Mouse (Mus musculus) kidney, postnatal 14 days (tissue): Measurements from ENCODE around the gene Gm36864.

Experiments used
- DNase-seq: peaks from one replicate; pipeline ENCODE4 v3.0.0; 2022; ENCODE audit warnings: mixed read lengths

Gene Gm36864

DNA sequence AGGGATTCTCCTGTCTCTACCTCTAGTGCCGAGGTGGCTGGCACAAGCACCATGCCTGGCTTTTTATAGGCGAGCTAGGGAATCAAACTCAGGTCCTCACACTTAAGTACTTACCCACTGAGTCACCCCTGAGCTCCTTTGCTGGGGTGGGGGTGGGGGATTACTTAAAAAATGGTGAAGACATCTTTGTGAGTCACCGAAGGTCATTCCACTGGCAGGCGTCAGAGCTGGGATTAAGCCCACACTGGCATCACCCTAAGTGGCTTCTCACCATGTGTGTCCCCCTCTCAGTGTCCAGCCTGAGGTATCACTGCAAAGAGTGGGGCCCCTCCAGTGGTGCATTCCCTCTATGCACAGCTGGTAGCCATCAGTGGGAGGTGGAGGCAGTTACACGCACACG lies 24.4 kb downstream of the Gm36864 start:
- DNase-seq, result no peak

DNA sequence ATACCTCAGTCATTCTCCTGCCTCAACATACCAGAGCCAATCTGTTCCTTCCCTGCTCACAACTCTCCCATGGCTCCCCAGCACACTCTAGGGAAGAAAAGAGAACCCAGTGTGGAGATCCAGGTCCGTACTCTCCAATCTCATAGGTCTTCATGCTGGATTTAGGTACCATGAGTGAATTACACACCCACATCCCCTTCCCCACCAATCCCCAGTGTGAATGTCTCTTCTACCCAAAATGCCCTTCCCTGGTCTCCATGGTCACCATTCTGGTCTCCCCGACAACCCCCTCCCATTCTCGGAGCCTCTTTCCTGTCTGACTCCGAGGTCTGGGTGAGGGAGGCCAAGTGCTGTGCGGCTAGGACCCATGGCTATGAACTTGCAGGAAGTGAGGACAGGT lies 25.2 kb downstream of the Gm36864 start, which contains the start of gene Gm15517:
Gene Gm15517, plus strand, starts transcription at position 301 of the 400 bp plus-strand sequence.
- DNase-seq, result no peak

DNA sequence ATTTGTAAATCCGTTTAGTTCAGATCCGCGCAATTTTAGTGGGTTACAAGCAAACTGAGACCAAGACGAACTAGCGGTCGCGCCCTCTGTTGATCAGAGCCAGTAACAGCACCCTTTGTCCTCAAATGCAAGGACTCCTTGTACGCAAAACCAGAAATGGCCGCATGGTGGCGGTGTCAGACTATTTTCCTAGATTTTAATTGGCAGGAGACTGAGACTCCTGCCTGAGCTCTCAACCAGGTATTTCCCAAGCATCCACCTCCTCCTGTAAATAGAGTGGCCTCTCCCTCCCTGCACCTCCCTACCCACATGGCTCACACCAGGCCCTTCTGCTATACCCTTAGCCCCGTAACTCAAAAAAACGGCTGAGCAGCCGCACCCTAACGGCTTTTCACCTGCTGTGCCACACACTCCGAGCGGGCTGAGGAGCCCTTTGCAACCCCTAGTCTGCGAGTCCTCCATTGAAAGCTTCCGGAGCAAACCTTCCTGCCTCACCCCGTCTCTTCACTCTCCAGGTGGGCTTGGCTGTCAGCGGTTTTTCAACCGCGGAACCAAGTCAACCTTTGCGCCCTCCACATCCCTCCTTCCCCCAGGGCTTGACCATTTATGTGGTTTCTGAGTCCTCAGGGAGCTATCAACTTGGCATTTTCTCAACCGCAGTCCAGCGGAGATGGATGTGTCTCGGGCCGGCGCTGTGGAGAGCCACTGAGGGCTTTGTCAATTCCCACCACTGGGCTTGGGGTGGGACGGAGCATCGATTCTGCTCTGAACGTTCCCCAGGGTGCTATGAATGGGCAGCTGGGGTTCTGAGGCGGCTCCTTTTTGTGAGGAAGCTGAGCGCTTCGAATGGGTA lies 27.0 kb downstream of the Gm36864 start:
- DNase-seq, result peak; percentile 93

DNA sequence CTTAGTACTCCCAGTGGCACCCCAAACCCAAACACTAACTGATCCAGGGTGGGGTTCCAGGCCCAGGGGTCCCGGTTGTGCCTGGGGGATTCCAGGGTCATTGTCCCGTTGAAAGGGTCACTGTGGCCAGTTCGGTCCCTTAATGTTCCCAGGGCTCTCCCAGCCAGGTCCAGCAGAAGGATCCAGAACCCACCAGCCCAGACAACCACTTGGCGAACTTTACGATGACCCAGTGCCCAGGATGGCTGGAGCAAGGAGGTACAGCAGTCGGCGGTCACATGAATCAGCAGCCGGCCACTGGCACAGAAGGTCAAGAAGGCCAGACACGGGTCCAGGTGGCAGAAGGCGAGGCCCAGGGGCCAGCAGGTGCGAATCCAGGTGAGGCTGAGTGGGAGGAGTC lies 32.1 kb downstream of the Gm36864 start:
- no peak for DNase-seq

DNA sequence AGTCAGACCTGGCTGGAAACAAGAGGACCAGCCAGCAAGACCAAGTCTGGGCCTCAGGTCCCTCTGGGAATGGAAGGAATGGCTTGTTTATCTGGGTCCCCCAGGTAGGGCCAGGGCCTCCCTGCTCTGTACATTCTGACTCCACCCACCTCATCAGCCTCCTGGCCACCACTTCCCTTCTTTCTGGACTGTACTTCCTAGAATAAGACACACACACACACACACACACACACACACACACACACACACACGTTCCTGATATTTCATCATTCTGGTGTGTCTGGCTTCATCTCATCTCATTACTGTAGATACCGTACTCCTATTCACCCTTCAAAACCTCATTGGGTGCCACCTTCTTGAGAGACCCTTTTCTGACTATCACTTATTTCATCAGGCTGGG lies 33.4 kb downstream of the Gm36864 start:
- DNase-seq, result no peak

DNA sequence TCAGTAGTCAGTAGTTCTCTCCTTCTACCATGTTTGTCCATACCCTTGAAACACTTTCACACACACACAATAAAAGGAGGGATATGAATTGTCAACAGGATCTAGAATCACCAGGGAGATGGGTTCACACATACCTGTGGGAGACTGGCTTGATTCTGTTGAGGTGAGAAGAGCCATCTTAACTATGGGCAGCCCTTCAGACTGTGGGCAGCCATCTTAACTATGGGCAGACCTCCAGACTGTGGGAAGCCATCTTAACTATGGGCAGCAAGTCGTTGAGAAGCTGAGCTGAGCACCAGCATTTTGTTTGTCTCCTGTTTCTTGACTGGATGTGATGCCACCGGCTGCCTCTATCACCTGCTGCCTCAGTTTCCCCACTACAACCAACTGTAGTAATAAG lies 35.3 kb downstream of the Gm36864 start:
- DNase-seq, result no peak

DNA sequence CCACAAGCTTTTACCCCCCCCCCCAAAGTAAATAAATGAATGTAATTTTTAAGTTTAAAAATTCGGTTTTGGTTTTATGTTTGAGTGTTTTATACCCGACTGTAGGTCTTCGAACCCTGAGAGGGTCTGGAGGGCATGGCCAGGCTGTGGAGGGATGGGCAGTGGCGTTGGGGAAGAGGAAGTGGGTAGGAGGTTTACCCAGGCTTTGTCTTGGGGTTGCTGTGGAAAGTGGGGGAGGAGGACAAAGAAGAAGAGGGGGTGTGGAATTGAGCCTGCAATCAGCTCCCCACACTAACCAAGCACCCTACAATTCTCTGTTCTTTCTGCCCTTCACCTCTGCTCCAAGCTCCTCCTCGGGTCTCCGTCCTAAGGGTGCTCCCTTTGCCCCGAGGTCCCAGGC lies 36.6 kb downstream of the Gm36864 start:
- DNase-seq, result no peak

DNA sequence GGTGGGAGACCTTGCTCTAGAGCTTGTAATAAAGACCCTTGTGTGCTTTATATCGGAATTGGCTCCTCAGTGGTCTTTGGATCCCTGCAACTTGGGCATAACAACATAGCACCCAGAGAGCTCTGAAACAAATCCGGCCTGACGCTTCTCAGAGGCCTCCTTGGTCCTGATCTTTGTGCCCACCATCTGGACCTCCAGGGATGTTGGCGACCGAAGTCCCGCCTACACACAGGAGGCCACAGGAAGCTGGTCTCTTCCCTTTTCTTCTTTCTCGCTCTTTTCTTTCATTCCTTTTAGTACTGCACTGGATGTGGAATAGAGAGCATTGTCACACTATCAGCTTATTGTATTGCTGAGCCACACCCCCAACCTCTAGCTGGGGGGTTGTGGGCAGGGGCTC lies 37.5 kb downstream of the Gm36864 start:
- DNase-seq, result no peak

DNA sequence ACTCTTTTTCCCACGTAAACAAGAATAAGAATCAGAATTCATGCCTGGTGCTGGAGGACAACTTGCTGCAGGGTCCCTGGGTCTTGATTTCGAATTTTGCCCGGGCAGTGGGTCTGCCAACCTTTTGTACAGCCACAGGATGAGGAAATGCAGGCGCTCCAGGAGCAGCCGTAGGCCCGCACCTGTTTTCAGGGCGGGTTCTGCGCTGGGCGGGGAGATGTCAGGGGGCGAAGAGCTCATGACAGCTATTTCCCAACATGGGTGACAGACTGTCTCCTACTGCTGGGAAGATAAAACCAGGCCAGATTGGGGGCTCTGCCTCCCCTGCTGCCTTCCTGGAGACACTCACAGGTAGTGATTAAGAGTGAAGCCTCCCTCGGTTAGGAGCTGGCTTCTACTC lies 38.1 kb downstream of the Gm36864 start:
- DNase-seq, result no peak

DNA sequence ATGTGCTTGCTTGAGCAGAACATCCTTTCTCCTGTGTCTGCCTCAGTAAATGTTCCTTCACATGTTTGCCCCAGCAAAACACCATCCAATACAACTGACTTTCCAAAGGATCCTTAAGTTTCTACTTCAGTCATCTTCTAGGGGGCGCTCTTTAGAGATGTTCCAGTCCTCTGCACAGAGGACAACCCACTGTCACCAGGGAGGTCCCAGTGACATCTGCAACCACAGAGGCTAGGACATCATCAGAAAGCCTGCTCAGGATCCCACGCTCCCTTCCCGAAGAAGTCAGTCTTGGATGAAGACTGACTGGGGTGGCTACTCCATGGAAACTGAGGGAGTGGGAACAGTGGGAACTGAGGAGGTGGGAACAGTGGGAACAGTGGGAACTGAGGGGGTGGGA lies 39.6 kb downstream of the Gm36864 start:
- no peak for DNase-seq

DNA sequence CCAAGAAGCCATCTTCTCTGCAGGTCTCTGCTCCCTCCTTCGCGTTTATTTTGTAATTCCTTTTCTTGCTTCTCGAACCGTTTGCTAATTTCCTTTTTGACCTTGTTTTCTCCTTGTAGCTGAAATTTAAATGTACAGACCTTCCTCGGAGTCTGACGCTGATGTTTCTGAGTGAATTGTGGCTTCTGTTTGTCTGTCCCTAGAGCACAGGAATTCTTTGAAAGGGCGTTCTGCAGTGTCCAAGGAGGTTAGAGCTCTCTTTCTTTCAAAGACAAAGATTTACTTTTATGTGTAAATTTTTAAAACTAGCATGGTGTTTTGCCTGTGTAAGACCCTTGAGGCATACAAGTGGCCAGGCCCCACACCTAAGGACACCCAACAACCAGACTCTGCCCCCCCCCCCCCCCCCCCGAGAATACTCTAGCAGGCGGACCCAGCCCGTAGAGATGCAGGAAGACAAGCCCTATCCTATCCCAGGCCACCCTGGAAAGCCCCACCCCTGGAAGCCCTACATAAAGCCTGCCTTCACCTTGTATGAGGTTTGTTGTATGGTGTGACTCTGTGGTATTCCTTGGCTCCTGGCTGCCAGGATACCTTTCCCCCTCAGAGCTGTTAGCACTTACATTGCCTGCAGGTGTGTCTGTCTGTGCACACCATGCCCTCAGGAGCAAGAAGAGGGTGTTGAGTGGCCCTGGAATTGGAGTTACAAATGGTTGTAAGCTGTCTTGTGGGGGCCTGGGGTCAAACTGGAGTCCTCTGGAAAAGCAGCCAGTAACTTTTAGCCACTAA lies 40.7 kb downstream of the Gm36864 start:
- DNase-seq, result no peak

DNA sequence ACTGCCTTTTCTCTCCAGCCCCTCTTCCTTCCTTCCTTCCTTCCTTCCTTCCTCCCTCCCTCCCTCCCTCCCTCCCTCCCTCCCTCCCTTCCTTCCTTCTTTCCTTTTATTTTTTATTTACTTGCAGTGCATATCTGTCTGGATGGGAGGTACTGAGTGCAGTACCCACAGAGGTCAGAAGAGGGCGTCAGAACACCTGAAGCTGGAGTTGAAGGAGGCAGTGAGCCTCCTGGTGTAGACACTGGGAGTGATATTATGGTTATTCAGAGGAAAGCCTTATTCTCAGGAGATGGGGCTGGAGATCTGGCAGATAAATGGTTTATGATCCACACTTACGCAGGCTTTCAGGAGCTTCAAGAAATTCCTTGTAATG lies 41.3 kb downstream of the Gm36864 start:
- no peak for DNase-seq

DNA sequence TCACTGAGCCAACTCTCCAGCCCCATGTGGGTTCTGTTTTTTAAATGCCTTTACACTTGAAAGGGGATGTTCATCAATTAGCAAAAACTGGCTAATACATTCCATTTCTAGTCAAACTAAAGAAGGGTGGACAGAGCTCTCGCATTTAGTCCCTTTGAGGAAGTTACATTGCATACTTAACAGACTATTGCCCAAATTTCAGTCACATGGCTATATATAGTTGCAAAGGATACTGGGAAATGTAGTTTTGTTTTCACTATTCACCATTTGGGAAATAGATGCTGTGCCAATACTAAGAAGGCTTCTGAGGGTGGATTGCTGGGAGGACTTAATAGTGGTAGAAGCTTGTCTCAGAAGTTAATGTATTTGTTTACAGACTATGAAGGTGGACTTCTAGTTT lies 45.0 kb downstream of the Gm36864 start:
- no peak for DNase-seq

DNA sequence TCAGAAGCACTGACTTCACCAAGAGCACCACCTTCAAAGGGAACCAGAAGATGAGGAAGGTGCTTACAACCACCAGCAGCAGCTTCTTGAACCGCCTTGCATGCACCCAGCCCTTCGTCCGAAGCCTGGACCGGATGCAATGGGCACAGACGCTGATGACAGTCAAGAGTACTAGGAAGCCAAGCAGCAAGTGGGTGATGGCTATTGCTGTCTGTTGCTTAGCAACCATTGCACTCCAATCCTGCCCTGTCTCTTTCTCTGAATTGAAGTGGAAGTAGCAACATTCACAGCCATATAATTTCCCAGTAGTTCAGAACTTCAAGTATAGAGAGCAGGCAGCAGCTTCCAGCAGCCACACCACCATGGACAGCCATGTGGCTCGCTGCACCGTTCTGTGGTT lies 45.6 kb downstream of the Gm36864 start:
- DNase-seq, result no peak

DNA sequence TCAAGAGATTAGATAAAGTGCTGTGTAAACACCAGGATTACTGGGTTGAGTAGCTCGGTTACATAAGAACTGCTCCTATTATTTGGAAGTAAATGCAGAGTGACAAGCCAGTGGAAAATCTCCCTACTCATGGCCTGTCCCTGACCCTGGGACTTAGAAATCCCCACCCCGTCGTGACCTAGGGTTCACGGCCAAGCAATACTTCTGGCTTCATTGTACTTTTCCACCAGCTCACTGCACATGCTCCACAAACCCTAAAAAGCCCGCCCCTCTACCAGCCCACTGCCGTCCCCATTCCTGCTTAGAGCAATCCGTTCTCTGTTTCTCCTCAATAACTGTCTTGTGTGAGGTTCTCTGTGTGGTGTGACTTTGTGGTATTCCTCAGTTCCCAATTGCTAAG lies 51.8 kb downstream of the Gm36864 start:
- DNase-seq, result no peak

DNA sequence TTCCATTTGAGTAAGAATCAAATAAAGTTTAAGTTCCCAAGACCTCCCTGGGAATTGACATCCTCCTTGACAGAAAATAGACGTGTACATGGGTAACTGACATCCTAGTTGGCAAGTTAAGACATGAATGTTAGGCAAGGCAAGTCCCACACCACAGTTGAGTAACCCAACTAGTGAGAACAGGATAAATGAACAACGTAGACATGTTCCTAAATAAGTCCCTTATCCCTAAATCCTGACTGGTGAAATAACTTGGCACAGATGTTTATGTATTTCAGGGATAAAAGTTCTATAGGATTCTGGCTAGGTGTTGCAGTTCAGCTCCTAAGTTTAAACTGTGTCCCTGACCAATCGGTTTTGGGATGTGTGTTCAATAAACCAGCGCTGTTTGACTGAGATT lies 55.0 kb downstream of the Gm36864 start:
- no peak for DNase-seq

DNA sequence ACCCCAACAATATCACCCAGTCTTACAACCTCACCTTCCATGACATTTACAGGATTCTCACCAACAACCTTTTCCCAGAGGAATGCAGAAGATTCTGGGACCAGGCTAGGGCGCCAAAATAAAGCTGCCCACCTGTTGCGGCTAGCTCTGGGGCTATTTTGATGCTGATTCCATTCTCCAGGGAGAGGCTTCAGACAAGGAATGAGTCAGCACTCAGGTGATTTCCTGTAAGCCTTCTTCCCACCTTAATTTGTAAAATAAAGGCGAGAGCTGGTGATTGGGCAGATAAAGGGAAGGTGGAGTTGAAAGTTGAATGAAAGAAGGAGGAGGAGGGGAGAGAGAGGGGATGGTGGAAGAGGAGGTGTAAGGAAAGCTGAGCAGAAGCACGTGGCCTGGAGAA lies 55.4 kb downstream of the Gm36864 start:
- DNase-seq, result no peak
